Mouse (Mus musculus) stomach, embryonic 16.5 days (tissue): ENCODE results near the gene Prrx2. TPM values are rescaled to one million over a fixed set of nuclear protein-coding genes. Genes with fewer than 3 reads are reported as not detected.
"Not testable (repeated sequence)": the region's sequence is repeated elsewhere in the genome, so short reads cannot be mapped to it uniquely, and the experiment has no call there.

Source experiments
- ATAC-seq: fragments of 200-750 bp; cut with Nextera tagmentation; 2 replicates; pipeline ENCODE4 v1.8.0; 2017; ENCODE audit warnings: moderate number of reproducible peaks, moderate TSS enrichment; ENCODE audit not compliant: insufficient read depth, low FRiP score
- H3K27ac ChIP-seq: fragments of 300-500 bp; sonication (generic); 2 replicates; pipeline ENCODE4 v1.5.1; 2014; ENCODE audit warnings: low read length
- H3K27me3 ChIP-seq: fragments of 300-500 bp; sonication (generic); 2 replicates; pipeline ENCODE4 v1.6.1; 2014; ENCODE audit warnings: low read length, control low read depth, mixed read lengths; ENCODE audit not compliant: control insufficient read depth, insufficient read depth
- H3K36me3 ChIP-seq: fragments of 300-500 bp; sonication (generic); 2 replicates; pipeline ENCODE4 v1.6.1; 2014; ENCODE audit warnings: low read length; ENCODE audit not compliant: control insufficient read depth, insufficient read depth
- H3K4me1 ChIP-seq: fragments of 300-500 bp; sonication (generic); 2 replicates; pipeline ENCODE4 v1.6.1; 2014; ENCODE audit warnings: low read length, control low read depth, mixed read lengths; ENCODE audit not compliant: control insufficient read depth, insufficient read depth
- H3K4me2 ChIP-seq: fragments of 300-500 bp; sonication (generic); 2 replicates; pipeline ENCODE4 v1.6.1; 2014; ENCODE audit warnings: low read depth, low read length, mixed read lengths
- H3K4me3 ChIP-seq: fragments of 300-500 bp; sonication (generic); replicated peaks from 2 replicates; pipeline ENCODE4 v1.5.1; 2014; ENCODE audit warnings: mild to moderate bottlenecking, low read length
- H3K9ac ChIP-seq: fragments of 300-500 bp; sonication (generic); 2 replicates; pipeline ENCODE4 v1.6.1; 2014; ENCODE audit warnings: low read length
- H3K9me3 ChIP-seq: fragments of 300-500 bp; sonication (generic); replicated peaks from 2 replicates; pipeline ENCODE4 v1.6.1; 2016; ENCODE audit warnings: low read length, control low read depth; ENCODE audit not compliant: control insufficient read depth
- WGBS: fragments of 180-500 bp; shearing (Covaris S2); extraction: QIAGEN DNeasy Blood & Tissue Kit; methylation state at CpG from one replicate; pipeline ENCODE4 v1.1.7; 2014; 5-methylcytosine and 5-hydroxymethylcytosine counted together
- polyA plus RNA-seq: library from polyadenylated mRNA; unstranded; fragments of >200 nt; fragmentation: Nextera tagmentation; extraction: Ambion mirVana; gene quantifications from 2 replicates; pipeline ENCODE4 v1.2.1, GENCODE M21; 2015

Gene Prrx2
- polyA plus RNA-seq, 1 experiment from 2014 or later = 3.9 TPM

DNA sequence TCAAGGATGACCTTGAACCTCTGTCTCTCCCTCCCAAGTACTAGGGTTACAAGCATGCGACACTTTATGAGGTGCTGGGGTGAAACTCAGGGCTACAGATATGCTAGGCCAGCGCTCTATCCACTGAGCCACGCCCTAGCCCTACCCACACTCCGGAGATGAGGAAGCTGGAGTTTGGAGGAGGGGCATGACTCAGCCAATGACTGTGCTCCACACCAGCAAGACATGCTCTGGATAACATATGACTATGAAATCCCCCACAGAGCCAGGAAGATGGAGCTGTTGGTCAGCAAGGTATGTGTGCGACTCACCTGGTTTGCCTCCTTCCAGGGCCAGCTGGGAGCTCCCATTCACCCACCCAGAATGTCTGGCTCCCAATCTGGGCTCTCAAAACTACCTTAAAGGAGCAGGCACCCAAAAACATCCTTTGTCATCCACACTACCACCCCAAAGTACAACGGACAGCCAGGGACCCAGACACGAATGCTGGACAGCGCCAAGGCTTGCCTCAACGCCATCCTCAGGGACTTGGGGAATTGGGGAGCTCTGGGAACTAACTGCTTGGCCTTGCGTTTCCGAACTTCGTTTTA is 94.2 kb downstream of the Prrx2 start:
- 26% methylated on average over 12 of the region's 12 CpGs for WGBS
- Histone ChIP-seq H3K9me3 (no peaks in the 10 kb centered on the region), H3K4me3 (peak overlapping the region; percentile 39), H3K4me1 (peaks cover 33% of the 10 kb centered on the region), H3K4me2 (peak overlapping the region; percentile 66), H3K27ac (peak overlapping the region; percentile 66), H3K27me3 (no peaks in the 10 kb centered on the region), H3K9ac (peak overlapping the region; percentile 62; the same call in 1 of the 2 replicates), H3K36me3 (no peaks in the 10 kb centered on the region)
- peak; percentile 80; the same call in 1 of the 2 replicates for ATAC-seq

DNA sequence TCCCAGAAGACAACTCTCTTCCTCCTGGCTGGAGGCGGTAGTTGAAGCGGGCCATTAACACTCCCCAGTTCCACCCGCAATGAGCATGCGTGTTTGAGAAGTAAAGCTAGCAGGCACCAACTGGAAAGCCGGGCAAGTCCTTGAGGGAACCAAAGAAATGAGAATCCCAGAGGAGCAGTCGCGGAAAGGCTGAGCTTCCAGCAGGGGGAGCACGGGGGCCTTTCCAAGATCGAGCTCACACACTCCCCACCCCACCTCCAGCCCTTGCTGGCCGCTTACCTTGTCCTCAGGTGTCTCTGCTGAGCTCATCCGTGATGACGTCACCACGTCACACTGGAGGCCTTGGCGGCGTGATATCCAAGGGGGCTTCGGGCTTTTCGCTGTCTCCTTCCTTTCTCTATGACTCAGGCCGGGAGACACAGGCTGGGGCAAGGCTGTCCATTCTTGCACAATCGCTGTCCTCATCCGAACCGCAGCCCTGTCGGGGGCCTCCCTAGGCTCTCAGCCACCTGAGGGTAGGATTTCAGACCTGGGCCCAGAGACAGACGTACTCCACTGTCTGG is 94.8 kb downstream of the Prrx2 start, which contains the start of gene Ptges:
Gene Ptges (minus strand): TSS at position 381 of the 563 bp plus-strand sequence.
- peak within 1 kb of the TSS; percentile 39 for H3K4me3 ChIP-seq
- WGBS = under 1% methylated on average over 23 of the region's 23 CpGs
- no peaks in the 10 kb centered on the region for H3K9me3 ChIP-seq
- peak within 1 kb of the TSS; percentile 66 for H3K27ac ChIP-seq
- H3K9ac ChIP-seq = peak within 1 kb of the TSS; percentile 62
- peak; percentile 67 for ATAC-seq
- peak within 1 kb of the TSS; percentile 66 for H3K4me2 ChIP-seq
- no peaks in the 10 kb centered on the region for H3K36me3 ChIP-seq
- peaks cover 33% of the 10 kb centered on the region for H3K4me1 ChIP-seq
- no peaks in the 10 kb centered on the region for H3K27me3 ChIP-seq

DNA sequence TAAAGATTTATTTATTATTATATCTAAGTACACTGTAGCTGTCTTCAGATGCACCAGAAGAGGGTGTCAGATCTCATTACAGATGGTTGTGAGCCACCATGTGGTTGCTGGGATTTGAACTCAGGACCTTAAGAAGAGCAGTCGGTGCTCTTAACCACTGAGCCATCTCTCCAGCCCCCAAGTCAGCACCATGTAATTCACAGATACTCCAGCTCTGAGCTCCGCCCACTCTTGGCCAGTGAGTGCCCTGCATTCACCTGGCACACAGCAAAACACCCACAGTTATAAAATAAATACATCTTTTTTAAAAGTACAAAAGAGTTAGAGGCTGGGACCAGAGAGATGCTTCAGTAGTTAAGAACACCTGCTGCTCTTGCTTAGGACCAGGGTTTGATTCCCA is 96.1 kb downstream of the Prrx2 start:
- not testable (repeated sequence) for H3K27me3 ChIP-seq, H3K9me3 ChIP-seq, H3K9ac ChIP-seq, H3K4me3 ChIP-seq, ATAC-seq, H3K4me2 ChIP-seq, H3K36me3 ChIP-seq, H3K27ac ChIP-seq
- peaks cover 33% of the 10 kb centered on the region for H3K4me1 ChIP-seq
- WGBS = 92% methylated on average over 2 of the region's 2 CpGs

Other genes with a start within 250 kb of the Prrx2 start
- gene Cstad, start 239.9 kb upstream of the Prrx2 start, polyA plus RNA-seq = 0.34 and 1.1 TPM in 2 replicates
- gene 1700001O22Rik, start 31.3 kb upstream of the Prrx2 start, polyA plus RNA-seq = 1.5 and 1.7 TPM in 2 replicates
- 71.5 and 80.0 TPM in 2 replicates for gene Ntmt1, start 27.1 kb upstream of the Prrx2 start, polyA plus RNA-seq
- gene Asb6, start 4.6 kb upstream of the Prrx2 start, polyA plus RNA-seq = 28.0 and 30.0 TPM in 2 replicates
- gene Ptges, start 94.9 kb downstream of the Prrx2 start, polyA plus RNA-seq = 10.3 and 13.0 TPM in 2 replicates
- gene Tor1b, start 118.0 kb downstream of the Prrx2 start, polyA plus RNA-seq = 33.6 and 34.8 TPM in 2 replicates
- gene Tor1a, start 133.0 kb downstream of the Prrx2 start, polyA plus RNA-seq = 70.0 and 75.1 TPM in 2 replicates
- 54.6 and 56.2 TPM in 2 replicates for gene BC005624, start 147.2 kb downstream of the Prrx2 start, polyA plus RNA-seq
- 22.0 and 23.8 TPM in 2 replicates for gene Usp20, start 147.3 kb downstream of the Prrx2 start, polyA plus RNA-seq